Mouse (Mus musculus) regulatory T cell (primary cell): ENCODE measurements around the gene Lsm11.

Experiments
- in situ Hi-C: fragments of 300-600 bp; cut with MboI, MseI; formaldehyde crosslinking; loops from one replicate; pipeline ENCODE4 v1.15.1; 2025; ENCODE audit warnings: high pct_unique_total_duplicates

Gene Lsm11

DNA sequence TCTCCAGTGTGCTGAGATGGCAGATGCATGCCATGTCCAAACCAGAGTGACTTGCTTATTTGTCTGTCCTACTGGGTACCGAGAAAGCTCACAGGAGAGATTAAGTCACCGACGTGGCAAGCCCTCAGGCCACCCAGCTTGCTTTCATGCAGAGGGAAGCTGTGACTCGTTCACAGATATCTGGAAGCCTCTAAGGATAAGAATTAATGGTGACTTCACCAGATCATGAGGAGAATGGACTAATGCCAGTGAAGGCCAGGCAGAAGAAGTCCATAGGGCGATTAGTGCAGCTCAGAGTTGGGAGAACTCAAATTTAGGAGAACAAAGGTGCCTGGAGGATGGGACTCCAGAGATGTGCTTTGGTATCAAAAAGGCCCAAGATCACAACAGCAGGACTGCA, 17.3 kb downstream of the Lsm11 start:
- in situ Hi-C loops, result no loop called here

DNA sequence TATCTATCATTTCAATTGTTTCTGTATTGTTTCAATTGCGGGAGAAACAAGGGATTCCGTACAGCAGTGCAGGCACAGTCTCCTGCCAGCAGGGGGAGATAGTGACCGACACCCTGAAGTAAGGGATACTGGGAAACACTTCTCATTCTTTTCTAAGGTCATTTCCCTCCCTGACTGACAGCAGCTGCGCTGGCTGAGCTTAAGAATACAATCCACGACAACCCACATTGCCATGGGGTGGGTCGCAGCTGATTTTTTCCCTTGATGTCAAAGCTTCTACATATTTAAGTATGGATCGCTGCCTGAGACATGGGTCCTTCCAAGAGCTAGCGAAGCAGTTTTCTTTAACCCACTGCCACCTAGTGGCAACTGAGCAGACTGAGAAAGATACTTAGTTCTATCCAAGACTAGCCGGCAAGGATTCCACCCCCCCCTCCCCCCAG, 18.1 kb downstream of the Lsm11 start:
- in situ Hi-C loops, result no loop called here

DNA sequence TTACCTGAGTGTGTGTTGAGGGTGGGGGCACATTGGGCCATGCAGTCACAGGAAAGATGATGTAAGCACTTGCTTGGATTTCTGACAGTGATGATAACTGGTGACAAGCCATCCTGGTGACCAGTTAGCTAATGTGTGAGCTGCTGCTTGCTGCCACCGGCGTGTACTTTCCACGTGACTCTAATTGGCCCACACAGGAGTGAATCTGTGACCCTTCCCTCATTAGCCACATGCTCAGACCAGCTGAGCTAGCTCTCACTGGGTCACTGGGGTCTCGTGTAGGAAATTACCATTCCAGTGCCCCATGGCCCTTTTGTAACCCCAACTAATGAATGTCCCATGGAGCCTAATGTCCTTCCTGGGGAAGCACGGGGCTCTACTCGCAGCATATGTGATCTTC, 19.3 kb downstream of the Lsm11 start:
- in situ Hi-C loops, result no loop called here

DNA sequence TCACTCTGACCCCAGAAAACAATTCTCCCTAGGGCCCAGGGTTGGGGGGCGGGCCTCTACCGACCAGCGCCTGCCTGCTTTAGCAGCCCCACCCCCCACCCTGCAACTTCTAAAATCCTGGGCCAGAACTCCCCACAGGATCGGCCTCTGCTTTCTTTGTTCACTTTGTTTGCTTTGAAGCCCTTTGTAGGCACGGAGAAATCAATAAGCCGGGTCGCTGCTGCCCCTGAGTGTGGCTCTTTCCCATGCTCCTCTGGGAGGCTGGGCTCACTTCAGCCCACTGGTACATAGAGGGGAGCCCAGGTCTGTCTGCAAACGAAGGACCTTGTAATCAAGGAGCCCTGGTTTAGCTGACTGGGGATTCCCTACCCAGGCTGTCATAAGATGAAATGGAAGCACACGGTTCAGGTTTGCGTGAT, 23.2 kb downstream of the Lsm11 start:
- in situ Hi-C loops, result no loop called here

DNA sequence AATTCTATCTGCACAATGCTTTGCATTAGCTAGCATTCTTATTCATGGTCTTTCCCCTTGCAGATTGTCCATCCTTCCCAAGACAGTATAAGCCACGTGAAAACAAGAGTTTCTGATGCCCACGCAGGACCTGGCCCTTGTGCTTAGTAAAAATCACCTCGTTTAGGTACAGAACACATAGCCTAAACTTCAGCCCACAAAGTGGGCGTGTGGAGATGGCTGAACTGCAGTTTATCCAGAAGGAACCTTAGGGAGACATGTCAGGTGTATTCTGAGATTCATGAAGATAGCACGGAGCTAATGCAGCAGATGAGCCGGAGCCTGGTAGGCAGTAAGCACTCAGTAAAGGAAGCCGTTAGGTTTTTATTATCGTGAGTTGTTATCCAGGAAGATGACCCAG, 23.7 kb downstream of the Lsm11 start:
- in situ Hi-C loops, result no loop called here

DNA sequence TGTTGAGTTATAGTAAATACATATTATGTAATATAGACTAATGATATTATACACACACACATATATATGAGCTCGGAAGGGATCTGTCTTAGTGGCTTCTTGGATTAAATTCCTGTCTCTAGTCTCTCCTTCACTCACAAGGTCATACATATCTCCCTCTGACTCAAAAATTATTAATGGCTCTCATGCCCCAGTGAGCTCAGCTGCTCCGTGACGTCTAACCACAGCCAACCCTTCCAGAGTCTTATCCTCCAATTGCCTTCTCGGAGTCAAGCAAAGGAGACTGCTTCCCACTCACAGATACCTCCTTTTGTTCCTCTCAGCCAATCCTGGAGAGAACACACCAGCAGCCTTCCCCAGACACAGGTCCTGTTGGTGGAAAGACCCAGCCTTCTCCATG, 25.9 kb downstream of the Lsm11 start:
- in situ Hi-C loops, result no loop called here

DNA sequence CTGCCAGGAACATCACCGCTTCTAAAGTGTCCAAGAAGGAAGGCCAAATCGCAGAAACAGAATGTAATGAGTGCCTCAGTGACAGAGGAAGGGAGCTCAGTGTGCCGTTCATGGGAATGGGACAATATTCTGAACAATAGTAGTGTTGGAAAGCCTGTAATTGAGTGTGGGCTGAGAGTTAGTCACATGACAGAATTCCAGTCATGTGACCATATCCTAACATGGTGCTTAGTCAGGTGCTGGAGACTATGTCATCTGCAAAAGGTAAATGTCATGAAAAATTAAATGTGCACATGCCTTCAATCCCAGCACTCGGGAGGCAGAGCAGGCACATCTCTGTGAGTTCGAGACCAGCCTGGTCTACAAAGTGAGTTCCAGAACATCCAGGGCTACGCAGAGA, 26.7 kb downstream of the Lsm11 start:
- in situ Hi-C loops, result no loop called here

DNA sequence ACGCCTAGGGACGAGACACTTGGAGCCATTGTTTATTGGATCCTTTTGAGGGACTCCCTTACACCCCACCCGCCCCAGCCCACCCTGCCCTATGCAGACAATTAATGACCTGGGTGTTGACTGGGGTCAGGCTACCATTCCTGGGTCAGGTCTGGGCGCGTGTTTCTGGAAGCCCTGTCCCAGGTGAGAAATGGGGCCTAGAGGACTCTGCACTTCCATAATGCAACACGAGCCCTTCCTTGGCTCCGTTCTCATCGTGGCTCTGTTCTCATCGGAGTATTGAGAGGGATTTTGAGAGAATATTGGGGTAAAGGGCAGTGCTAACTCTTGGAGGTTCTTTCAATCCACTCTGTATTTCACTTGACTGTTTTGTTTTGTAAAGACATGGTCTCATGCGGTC, 28.5 kb downstream of the Lsm11 start:
- in situ Hi-C loops, result no loop called here

DNA sequence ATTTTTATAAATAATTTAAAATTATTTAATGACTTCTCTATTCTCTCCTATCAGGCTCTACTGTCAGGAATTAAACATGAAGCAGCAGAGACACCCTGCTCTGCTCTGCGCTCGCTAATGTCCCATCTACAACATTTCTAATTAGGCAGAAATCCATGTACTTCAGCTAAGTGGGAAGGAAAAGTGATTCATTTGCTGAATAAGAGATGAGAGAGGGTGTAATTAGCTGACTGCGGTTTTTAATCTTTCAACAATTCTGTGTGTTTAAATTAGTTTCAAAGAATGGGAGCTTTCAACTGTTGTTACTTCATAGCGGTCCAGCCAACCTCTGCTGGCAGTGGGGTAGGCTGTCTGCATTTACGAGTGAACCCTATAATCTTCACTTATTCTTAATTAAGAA, 34.0 kb downstream of the Lsm11 start:
- in situ Hi-C loops, result no loop called here

DNA sequence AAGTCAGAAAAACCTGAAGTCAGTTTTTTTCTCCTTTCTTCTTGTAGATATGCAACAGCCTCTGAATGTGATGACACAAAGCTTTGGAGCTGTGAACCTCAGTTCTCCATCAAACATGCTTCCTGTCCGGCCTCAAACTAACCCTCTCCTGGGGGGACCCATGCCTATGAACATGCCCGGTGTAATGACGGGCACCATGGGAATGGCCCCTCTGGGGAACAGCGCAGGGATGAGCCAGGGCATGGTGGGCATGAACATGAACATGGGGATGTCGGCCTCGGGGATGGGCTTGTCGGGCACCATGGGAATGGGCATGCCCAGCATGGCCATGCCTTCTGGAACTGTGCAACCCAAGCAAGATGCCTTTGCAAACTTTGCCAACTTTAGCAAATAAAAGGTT, 35.8 kb downstream of the Lsm11 start:
- in situ Hi-C loops, result no loop called here

DNA sequence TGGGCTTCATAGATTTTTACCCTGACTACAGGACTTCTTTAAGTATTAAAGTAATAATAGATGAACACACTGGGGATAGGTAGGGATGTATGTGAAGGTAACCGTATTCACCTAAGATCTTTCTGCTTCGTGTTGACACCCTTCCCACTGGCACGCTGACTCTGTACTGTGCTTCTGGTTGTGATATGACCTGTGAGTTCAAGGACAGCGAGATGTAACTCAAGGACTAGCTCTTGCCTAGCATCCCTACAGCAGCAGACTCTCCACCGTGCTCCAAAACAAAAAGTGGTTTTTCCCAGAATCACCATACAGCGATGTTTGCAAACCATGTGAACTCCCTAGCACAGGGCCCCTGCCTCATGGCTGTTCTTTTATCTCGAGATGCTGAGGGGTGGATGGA, 36.7 kb downstream of the Lsm11 start:
- in situ Hi-C loops, result no loop called here

DNA sequence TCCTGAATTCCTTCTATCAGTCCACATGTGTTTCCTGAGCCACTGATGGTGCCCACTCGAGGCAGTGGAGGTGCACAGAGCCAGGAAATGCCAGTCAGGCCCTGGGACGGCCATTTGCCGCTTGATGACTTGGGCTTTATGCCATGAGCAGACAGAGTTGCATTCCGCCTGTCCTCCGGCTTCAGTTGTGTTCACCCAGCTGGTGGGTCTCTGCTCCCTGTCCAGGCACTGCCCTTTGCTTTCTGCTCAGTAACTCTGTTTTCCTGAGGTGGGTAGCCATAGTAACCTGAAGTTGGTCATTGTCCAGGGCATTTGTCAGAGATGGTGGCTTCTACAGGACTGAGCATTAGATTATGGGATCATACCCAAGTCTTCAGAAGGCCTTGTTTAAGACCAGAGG, 37.4 kb downstream of the Lsm11 start:
- in situ Hi-C loops, result no loop called here

DNA sequence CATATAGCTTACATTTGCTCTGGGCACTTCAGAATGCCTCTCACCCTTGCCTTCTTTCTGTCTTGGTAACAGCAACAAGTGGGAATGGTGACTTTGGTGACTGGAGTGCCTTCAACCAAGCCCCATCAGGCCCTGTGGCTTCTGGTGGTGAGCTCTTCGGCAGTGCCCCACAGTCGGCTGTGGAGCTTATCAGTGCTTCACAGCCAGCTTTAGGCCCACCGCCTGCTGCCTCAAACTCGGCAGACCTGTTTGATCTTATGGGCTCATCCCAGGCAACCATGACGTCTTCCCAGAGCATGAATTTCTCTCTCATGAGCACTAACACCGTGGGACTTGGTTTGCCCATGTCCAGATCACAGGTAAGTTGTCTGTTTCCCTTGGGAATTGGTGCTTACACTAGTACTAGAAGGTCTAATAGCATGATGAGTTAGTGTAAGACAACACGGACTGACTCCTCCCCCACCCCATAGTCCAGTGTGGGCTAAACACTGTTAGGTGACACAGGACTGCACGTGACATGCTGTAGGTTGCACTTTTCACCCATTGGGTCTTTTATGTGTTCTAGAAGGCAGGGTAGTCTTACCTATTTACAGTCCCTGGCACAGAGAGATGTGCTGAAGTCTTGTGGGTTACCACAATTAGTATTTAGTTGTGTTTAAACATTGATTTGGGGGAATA, 38.5 kb downstream of the Lsm11 start:
- in situ Hi-C loops, result no loop called here

DNA sequence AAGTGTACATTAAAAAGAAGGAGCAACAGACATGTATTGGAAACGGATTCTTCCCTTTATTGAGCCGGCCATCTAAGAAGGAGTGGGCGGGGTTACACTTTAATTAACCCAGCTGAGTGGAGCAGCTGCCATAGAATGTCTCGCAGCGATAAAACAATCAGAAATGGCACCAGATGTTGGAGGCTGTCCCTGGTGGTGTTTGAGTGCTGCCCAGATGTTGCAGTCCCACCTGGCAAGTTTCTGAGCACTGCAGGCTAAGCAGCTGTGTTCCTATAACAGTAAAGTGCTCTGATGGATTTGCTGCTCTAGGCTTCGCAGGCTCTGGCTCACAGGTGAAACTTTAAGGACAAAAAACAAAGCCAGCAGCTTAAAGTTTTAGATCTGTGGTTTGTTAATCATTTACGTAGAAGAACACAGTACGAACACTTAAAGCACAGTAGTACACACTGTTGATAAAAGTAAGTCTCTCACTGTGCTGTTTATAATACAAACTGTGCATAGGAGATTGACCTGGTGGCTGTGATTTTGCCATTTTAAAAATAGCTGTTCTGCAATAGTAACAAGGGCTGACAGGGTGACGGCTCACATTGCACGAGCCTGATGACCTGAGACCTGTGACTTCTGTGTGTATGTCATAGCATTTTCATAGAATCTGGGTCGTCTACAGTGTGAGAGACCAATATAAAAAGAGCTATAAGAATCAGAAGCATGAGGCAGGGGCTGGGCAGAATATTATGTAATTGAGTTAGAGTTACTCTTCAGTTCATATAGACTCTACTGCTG, 44.3 kb downstream of the Lsm11 start:
- in situ Hi-C loops, result no loop called here

DNA sequence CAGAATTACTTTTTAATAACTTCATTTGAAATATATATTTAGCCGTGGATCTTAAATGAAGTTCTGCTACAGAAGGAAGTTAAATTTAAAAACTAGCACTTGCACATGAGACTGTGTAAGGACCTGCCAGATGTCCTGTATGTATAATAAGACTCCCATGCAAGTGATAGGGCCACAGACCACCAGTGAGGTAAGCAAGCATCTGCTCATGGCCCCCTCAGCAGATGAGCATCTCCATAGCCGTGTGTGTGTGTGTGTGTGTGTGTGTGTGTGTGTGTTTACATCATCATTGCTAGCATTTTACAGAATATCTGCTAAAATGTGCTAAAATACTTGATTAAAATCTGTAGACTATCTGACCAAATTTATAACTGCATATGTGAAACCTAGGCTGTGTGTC, 47.3 kb downstream of the Lsm11 start:
- in situ Hi-C loops, result no loop called here

DNA sequence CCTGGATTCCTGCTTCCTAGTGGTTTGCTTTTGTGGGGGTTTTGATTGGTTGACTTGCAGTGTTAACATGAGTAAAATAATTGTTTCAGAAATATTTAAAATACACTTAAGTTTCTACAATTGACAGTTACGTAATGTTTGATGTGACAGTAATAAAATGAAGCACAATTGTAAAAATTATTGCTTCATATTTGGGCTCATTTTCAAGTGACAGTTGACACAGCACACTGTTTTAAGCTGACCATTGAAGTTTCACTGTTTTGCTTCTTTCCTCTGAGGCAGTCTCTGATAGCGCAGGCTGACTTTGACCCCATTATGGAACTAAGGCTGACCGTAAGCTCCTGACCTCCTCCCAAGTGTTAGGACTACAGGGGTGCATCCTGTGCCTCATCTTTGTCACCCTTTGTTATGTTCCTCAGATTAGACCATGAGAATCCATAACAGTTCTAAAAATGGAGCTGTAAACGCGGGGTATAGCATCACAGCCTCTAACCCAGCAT, 51.8 kb downstream of the Lsm11 start:
- in situ Hi-C loops, result no loop called here

DNA sequence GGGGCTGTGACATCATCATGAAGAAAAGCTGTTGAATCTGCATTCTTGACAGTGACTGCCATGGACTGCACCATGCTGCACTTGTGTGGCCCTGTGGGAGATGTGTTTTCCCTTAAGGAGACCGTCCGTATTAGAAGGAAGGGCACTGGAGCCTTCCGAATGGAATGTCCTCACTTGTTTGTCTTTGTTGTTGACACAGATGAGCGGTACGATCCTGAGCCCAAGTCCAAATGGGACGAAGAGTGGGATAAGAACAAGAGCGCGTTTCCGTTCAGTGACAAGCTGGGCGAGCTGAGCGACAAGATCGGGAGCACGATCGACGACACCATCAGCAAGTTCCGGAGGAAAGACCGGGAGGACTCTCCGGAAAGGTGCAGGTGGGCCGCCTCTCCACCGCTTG, 54.3 kb downstream of the Lsm11 start:
- in situ Hi-C loops, result no loop called here

DNA sequence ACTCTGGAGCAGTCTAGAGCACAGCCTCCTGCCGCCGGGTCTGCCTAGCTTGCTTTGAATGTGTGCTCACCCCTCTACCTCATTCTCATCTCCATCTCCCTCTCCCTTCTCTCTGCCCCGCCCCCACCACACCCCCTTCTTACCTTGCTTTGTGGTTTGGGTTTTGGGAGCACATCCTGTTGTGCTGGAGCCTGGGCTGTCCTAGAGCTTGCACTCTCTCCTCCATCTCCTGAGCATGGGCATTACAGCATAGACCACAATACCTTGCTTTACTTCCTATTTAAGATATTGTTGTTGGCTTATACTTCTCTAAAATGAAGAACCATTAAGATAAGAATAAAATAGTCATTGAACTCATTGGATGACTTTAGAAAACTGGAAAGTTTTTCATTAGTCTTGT, 54.8 kb downstream of the Lsm11 start:
- in situ Hi-C loops, result loop anchor here (5.0 kb wide), 1 partner anchor 138 kb away; no protein-coding TSS in a partner anchor

DNA sequence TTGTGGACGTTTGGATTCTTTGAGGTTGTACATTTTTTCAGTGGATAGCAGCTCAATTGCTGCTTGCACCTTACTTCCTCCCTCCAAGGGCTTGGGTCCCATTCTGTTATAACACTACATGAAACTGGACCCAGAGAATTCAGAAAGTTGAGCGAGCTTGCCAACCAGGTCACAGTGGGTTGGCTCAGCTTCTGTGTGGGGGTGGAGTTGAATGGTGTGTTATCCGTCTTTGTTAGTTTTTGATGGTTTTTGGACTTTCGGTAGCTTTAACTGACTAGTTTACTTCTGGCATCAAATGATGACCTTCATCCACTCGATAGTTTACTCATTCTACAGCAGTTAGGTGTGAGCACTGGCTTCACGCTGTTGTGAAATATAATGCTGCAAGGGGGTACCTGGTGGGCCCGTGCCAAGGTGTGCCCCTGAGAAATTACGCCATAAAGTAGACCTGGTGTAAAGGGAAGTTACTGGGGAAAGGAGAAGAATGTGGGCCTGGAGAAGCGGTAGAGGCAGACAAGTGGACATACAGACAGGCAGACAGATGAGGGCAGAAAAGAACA, 56.2 kb downstream of the Lsm11 start:
- in situ Hi-C loops, result loop anchor here (5.0 kb wide), 1 partner anchor 136 kb away; no protein-coding TSS in a partner anchor

DNA sequence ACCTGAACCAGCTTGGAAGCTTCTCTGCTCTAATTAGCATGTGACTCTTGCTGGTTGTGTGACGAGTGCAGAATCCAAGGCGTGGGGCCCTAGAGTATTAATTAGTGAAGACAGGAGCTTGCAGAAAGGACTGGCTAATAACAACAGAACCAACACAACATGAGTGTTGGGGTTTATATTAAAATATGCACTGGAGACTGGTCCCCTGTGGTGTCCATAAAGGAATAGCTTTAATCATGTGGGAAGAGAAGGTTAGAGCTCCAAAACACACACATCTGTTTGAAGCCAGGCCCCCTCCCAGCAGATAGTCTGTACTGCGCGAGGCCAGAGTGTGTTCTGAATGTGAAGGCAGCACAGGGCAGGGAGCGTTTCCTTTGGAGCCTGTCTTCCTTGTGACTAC, 58.1 kb downstream of the Lsm11 start:
- in situ Hi-C loops, result loop anchor here (5.0 kb wide), 1 partner anchor 134 kb away; no protein-coding TSS in a partner anchor

DNA sequence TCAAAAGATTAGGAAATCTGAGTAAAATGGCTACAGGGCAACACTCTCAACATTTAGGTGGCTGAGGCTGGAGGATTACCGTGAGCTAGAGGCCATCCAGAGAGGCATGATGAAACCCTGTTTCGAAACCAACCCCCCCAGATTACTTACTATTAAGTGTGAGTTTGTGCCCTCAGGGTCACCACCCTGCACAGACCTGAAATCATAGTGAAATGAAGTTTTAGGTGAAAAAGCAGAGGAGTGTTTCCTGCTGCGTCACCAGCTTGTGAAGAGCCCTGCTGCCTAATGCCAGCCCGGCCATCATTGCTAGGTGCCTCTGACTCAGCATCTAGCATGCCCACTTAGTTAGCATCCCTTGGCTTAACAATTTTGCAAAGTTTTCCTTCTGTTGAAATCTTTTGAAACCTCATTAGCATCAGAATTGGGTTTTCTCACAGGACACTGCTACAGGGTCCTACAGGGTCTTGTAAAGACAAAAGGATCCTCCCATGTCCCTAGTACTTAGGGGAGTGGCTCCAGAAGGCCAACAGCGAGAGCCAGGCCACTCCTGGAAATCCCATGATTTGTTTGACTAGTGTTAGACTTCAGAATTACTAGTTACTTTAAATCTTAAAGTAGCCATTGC, 59.0 kb downstream of the Lsm11 start:
- in situ Hi-C loops, result loop anchor here (5.0 kb wide), 1 partner anchor 133 kb away; no protein-coding TSS in a partner anchor

DNA sequence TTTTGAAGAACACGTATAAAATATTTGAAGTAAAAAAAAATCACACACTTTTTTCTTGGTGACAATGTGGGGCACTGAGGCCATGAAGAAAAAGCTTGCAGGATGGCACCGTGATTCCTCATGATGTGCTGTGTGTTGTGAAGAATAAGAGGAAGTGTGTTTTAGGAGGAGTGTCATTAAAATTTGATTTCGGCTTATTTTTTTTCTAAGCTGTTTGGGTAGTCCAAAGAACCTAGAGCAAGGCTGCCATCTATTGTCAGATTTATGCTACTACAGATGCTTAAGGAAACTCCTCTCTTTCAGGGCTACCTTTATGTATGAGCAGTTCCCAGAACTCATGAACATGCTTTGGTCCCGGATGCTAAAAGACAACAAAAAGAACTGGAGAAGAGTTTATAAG, 60.7 kb downstream of the Lsm11 start:
- in situ Hi-C loops, result no loop called here
